Mouse (Mus musculus): ENCODE measurements at regions not wholly inside any gene's neighbourhood (a gene's known extent, or its start where the extent isn't known, plus 50 kb on each side); places are given as distances from the start of the nearest gene placed in this dataset.

DNA sequence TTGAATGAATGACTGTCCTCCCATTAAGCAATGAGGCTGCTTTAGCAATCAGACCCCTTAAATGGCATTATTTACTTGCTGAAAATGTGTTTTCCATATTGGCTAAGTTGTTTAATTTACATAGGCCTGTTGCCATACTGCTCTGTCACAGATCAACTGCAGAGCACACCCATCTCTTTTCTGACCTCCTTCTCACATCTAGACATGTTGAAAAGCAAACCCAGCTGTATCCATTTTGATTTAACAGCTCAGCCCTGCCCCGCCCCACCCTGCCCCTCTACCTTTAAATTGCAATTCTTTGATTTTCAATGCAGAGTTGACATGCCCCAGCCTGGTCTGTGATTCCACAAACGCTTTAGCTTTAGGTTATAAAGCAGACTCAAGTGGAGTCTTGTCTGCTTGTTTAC is 307.5 kb downstream of the Btg1 start:
- Histone ChIP-seq H3K4me3 (no peak overlapping the region), H3K27ac (ENCODE audit: poor library complexity, severe bottlenecking) (no peak overlapping the region), H3K9me3 (replicated peaks) (peaks cover 4% of the 10 kb centered on the region; the same call in 1 of the 2 replicates), H3K27me3 (replicated peaks) (no peaks in the 10 kb centered on the region), H3K9ac (no peak overlapping the region), H3K4me1 (replicated peaks) (no peaks in the 10 kb centered on the region), H3K36me3 (no peaks in the 10 kb centered on the region), H3K4me2 (no peak overlapping the region)
- WGBS: 77% methylated on average over 2 of the region's 2 CpGs
- ATAC-seq (ENCODE audit: insufficient number of reproducible peaks, low FRiP score): no peak

DNA sequence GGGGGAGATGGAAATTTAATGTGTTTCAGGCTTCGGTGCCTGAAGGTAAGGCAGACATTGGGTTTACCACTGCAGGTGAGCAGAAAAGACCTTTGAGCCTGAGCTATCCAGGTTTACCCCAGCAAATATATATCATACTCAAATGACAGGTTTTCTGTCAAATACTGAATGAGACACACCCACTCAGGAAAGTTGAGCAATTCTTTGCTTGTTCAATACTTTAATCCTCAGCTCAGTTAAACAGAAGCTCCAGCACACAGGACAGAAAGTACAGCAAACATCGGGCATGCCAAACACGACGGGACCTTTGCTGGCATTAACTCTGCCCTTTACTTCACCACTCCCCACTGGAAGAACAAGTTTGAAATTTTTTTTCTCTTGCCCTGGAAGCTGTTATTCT is 307.9 kb downstream of the Btg1 start:
- Histone ChIP-seq H3K4me1 (replicated peaks) (no peaks in the 10 kb centered on the region), H3K4me3 (no peak overlapping the region), H3K9ac (no peak overlapping the region), H3K4me2 (no peak overlapping the region), H3K27me3 (replicated peaks) (no peaks in the 10 kb centered on the region), H3K9me3 (replicated peaks) (no peaks in the 10 kb centered on the region), H3K27ac (ENCODE audit: poor library complexity, severe bottlenecking) (no peak overlapping the region), H3K36me3 (no peaks in the 10 kb centered on the region)
- WGBS: 88% methylated on average over 4 of the region's 4 CpGs
- no peak for ATAC-seq (ENCODE audit: insufficient number of reproducible peaks, low FRiP score)

DNA sequence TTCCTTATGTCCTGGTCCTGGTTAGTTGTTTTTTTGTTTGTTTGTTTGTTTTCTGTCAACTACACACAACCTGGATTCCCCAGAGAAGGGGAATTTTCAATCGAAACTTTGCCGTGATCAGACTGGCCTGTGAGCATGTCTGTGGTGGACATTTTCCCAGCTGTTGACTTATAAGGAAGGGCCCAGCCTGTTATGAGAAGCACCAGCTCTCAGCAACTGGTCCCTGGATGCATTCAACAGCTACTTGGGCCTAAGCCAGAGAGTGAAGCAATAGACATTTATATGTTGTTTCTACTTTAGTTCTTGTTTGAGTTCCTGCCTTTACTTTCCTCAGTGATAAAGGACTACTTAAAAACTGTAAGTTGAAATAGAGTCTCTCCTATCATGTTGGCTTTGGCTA is 309.0 kb downstream of the Btg1 start:
- no peak for ATAC-seq (ENCODE audit: insufficient number of reproducible peaks, low FRiP score)
- WGBS: 79% methylated on average over 2 of the region's 2 CpGs
- no peak overlapping the region for H3K4me3 ChIP-seq
- H3K9me3 ChIP-seq (replicated peaks): no peaks in the 10 kb centered on the region
- no peaks in the 10 kb centered on the region for H3K4me1 ChIP-seq (replicated peaks)
- no peak overlapping the region for H3K27ac ChIP-seq (ENCODE audit: poor library complexity, severe bottlenecking)
- no peaks in the 10 kb centered on the region for H3K36me3 ChIP-seq
- H3K4me2 ChIP-seq: no peak overlapping the region
- no peaks in the 10 kb centered on the region for H3K27me3 ChIP-seq (replicated peaks)
- no peak overlapping the region for H3K9ac ChIP-seq

DNA sequence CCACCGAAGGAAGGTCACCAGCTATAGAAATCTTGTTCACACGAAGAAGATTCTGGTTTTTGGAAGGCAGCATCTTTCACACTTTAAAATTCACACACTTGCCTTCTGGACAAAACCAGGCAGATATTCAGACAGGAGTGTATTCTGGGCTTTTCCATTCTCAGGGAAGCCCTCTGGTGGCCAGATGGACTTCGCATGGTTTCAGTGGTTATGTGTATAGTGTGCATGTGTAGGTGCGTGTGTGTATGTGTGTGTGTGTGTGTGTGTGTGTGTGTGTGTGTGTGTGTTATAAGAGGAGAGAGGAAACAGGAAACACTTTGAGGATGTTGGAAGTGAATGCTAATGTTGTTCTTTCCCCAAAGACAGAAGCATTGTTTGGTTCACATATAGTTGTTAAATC is 317.9 kb downstream of the Btg1 start:
- ATAC-seq (ENCODE audit: insufficient number of reproducible peaks, low FRiP score): no peak
- no peaks in the 10 kb centered on the region for H3K36me3 ChIP-seq

DNA sequence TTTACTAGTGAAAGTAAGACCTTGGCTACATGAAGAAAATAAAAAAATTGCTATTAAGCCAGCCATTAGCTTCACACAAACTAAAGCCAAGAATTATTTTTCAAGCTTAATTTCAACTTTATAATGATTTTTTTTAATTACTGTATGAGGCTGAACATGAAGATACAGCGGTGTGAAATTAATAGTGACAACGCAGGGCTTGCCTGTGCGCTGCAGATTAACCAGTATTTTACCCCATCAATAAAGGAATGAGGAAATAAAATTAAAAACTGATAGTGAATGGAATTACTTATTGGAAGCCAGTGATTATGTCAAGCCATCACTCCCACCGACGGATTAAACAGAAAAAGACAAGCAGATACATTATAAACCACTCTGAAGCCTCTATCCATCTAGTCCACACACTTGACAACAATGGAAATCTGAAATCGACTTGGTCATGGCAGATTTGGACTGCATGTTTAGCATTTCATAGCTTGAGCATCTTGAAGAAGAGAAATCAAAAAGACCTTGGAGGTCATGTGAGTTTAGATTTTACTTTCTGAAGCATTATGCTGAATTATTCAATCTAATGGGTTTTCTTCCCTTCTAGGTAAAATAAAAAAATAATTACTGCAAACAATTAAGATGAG is 324.2 kb downstream of the Btg1 start:
- no peak overlapping the region for H3K4me2 ChIP-seq
- H3K4me3 ChIP-seq: no peak overlapping the region
- H3K27me3 ChIP-seq (replicated peaks): no peaks in the 10 kb centered on the region
- H3K9me3 ChIP-seq (replicated peaks): no peaks in the 10 kb centered on the region
- ATAC-seq (ENCODE audit: insufficient number of reproducible peaks, low FRiP score): no peak
- H3K27ac ChIP-seq (ENCODE audit: poor library complexity, severe bottlenecking): no peak overlapping the region
- H3K9ac ChIP-seq: no peak overlapping the region
- H3K36me3 ChIP-seq: no peaks in the 10 kb centered on the region
- WGBS: 84% methylated on average over 6 of the region's 6 CpGs
- H3K4me1 ChIP-seq (replicated peaks): no peaks in the 10 kb centered on the region

More for the DNA sequence above, 317.9 kb downstream of the Btg1 start:
- H3K4me3 ChIP-seq: no peak overlapping the region
- H3K9me3 ChIP-seq (replicated peaks): no peaks in the 10 kb centered on the region
- no peak overlapping the region for H3K27ac ChIP-seq (ENCODE audit: poor library complexity, severe bottlenecking)
- no peaks in the 10 kb centered on the region for H3K27me3 ChIP-seq (replicated peaks)
- 58% methylated on average over 4 of the region's 4 CpGs for WGBS
- H3K4me1 ChIP-seq (replicated peaks): no peaks in the 10 kb centered on the region
- no peak overlapping the region for H3K9ac ChIP-seq
- no peak overlapping the region for H3K4me2 ChIP-seq

DNA sequence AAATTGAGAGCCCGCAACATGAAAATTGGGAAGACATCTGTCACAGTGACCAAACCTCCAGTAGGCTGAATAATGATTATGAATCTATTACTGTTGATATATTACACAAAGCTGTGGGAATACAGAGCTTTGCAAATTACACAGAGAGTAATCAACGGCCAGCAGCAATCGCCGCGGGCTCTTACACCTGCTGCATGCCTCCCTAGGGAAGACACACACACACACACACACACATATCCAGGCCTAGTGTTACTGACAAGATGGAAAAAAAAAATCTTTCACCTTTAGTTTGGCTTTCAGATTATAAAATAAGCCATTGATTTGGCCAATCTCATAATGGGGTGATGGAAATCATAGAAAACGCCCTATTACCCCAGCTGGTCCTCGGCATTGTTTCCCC is 327.4 kb downstream of the Btg1 start:
- no peaks in the 10 kb centered on the region for H3K27me3 ChIP-seq (replicated peaks)
- no peaks in the 10 kb centered on the region for H3K36me3 ChIP-seq
- no peak overlapping the region for H3K4me3 ChIP-seq
- H3K9ac ChIP-seq: no peak overlapping the region
- H3K4me2 ChIP-seq: no peak overlapping the region
- 87% methylated on average over 7 of the region's 7 CpGs for WGBS
- H3K27ac ChIP-seq (ENCODE audit: poor library complexity, severe bottlenecking): no peak overlapping the region
- no peak for ATAC-seq (ENCODE audit: insufficient number of reproducible peaks, low FRiP score)
- H3K4me1 ChIP-seq (replicated peaks): no peaks in the 10 kb centered on the region
- no peaks in the 10 kb centered on the region for H3K9me3 ChIP-seq (replicated peaks)

DNA sequence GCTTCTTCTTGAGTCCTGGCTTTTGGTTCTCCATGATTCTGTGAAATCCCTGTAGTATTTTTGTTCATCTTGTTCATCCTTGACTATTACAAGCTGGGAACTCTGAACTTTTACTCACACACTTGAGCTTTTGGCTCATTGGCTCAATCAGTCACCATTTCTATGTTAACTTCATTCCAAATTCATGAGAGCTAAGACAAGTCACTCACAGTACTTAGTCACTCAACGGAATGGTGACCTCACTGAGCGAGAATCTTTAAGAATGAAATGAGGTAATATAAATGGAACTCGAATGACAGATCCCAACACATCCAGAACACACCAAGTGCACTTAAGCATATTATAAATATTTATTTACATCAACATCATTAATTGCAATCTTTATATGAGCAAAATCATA is 331.2 kb downstream of the Btg1 start:
- no peak overlapping the region for H3K27ac ChIP-seq (ENCODE audit: poor library complexity, severe bottlenecking)
- H3K9me3 ChIP-seq (replicated peaks): no peaks in the 10 kb centered on the region
- no peak overlapping the region for H3K9ac ChIP-seq
- no peaks in the 10 kb centered on the region for H3K36me3 ChIP-seq
- no peak for ATAC-seq (ENCODE audit: insufficient number of reproducible peaks, low FRiP score)
- H3K4me1 ChIP-seq (replicated peaks): no peaks in the 10 kb centered on the region
- no peak overlapping the region for H3K4me2 ChIP-seq
- 70% methylated on average over 3 of the region's 3 CpGs for WGBS
- H3K4me3 ChIP-seq: no peak overlapping the region
- no peaks in the 10 kb centered on the region for H3K27me3 ChIP-seq (replicated peaks)

DNA sequence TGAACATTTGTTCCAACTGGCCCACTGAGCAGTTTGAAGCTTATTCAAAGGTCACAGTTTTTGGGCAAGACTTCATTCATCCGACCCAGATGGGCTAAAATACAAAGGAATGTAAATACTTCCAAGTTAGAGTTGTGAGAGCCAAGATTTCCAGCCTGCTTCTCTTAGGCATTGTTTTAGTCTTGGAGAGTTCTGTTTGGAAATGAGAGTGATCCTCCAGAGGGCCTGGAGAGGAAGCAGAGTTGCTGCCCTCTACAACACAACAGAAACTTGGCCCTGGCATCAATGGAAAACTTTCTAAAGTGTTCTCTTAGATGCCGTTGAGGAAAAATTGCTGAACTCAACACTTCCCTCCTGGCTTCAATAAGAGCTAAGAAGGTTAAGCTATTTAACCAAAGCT is 332.1 kb downstream of the Btg1 start:
- WGBS: 53% methylated on average over 2 of the region's 2 CpGs
- no peak overlapping the region for H3K9ac ChIP-seq
- H3K36me3 ChIP-seq: no peaks in the 10 kb centered on the region
- no peaks in the 10 kb centered on the region for H3K27me3 ChIP-seq (replicated peaks)
- H3K27ac ChIP-seq (ENCODE audit: poor library complexity, severe bottlenecking): no peak overlapping the region
- H3K4me1 ChIP-seq (replicated peaks): no peaks in the 10 kb centered on the region
- no peak overlapping the region for H3K4me3 ChIP-seq
- no peak for ATAC-seq (ENCODE audit: insufficient number of reproducible peaks, low FRiP score)
- H3K4me2 ChIP-seq: no peak overlapping the region
- no peaks in the 10 kb centered on the region for H3K9me3 ChIP-seq (replicated peaks)

DNA sequence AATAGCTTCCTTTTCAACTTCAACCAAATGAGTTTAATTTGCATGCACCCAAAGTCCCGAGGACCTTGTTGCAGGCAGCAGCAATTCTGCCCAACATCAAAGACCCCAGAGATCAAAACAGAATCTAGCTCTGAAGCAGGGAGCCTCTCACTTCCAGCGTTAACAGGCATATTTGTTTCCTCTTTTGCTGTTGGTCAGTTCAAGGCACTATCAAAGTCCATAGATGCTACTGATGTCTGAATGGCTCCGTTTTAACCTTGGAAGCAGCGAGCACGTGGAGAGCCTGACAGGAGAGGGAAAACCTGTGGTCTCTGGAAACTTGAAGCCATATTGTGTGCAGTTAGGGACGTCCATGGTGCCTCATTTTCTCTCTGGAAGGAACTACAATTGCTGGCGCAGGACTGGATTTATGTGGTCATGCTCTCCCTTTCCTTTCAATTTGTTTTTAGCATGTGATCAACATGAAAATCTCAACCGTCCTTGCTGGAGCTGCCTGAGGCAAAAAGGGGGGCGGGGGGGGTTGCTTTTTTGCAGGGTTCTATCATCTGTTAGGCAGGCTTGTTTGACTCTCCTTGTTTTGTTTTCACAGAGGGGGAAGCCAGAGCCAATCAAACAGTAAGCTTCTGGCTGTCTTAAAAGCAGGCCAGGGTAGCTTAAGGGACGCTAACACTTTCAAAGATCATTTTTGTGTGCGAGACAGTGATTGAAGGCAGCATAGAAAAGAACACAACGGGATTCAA is 338.4 kb downstream of the Btg1 start:
- Histone ChIP-seq H3K27ac (ENCODE audit: poor library complexity, severe bottlenecking) (no peak overlapping the region), H3K4me2 (0 out of 2 replicates have a peak overlapping the region, but pooled peaks have one; percentile 7), H3K27me3 (replicated peaks) (no peaks in the 10 kb centered on the region), H3K9ac (no peak overlapping the region), H3K36me3 (no peaks in the 10 kb centered on the region), H3K4me3 (no peak overlapping the region), H3K9me3 (replicated peaks) (no peaks in the 10 kb centered on the region), H3K4me1 (replicated peaks) (peaks cover 8% of the 10 kb centered on the region; the same call in 1 of the 2 replicates)
- 49% methylated on average over 12 of the region's 12 CpGs for WGBS
- ATAC-seq (ENCODE audit: insufficient number of reproducible peaks, low FRiP score): no peak

DNA sequence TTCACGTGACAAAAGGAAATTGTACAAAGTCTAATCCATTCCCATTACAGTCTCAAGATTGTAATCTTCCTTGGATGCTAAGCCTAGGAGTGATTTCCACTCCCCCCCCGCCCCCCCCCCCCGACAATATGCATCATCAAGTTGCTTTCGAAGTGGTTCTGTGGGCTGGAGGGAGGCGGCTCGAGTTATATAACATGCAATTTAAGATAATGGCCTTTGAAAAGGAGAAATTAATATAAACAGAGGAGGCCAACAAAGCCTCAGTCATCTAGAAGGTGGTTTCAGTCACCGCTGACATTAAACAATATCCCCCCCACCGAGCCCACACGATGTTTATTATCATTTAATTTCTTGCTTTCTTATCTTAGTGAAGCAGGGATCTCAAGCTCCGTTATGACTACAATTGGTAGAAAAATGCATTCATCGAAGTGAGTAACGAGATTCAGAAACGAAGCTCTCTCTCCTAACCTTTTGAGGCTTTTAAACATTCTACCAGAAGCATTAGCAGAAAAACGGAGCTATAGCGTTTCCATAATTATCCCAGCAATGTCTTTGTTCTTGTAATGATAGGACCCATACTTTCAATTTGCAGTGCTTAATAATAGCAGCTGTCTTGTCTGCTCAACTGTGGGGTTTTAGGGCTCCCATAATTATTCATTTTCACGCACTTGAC is 339.1 kb downstream of the Btg1 start:
- Histone ChIP-seq H3K27me3 (replicated peaks) (no peaks in the 10 kb centered on the region), H3K9ac (no peak overlapping the region), H3K4me3 (no peak overlapping the region), H3K36me3 (no peaks in the 10 kb centered on the region), H3K4me2 (no peak overlapping the region; the same call in 1 of the 2 replicates), H3K9me3 (replicated peaks) (no peaks in the 10 kb centered on the region), H3K4me1 (replicated peaks) (peaks cover 8% of the 10 kb centered on the region; the same call in 1 of the 2 replicates), H3K27ac (ENCODE audit: poor library complexity, severe bottlenecking) (no peak overlapping the region)
- WGBS: 63% methylated on average over 16 of the region's 16 CpGs
- ATAC-seq (ENCODE audit: insufficient number of reproducible peaks, low FRiP score): no peak

DNA sequence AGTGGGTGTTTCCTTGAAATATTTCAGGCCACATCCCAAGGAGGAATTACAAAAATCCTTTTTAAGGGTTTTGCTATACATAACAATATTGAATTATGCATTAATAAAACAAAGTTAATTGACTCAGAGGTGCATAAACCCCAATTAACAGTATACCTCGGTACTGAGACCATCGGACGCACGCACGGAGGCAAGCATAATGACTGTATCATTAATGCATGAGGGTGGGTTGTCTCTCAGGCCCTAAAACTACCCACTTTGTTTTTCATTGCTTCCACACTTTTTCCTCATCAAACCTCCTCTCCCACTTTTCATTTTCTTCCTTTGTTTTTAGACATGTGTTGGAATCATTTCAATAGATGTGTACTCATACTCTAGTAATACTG is 339.6 kb downstream of the Btg1 start:
- WGBS: 94% methylated on average over 5 of the region's 5 CpGs
- no peak for ATAC-seq (ENCODE audit: insufficient number of reproducible peaks, low FRiP score)

More for the DNA sequence above, 339.6 kb downstream of the Btg1 start:
- Histone ChIP-seq H3K4me2 (no peak overlapping the region), H3K4me3 (no peak overlapping the region), H3K9me3 (replicated peaks) (no peaks in the 10 kb centered on the region), H3K9ac (no peak overlapping the region), H3K4me1 (replicated peaks) (peaks cover 8% of the 10 kb centered on the region; the same call in 1 of the 2 replicates), H3K27me3 (replicated peaks) (no peaks in the 10 kb centered on the region), H3K36me3 (no peaks in the 10 kb centered on the region), H3K27ac (ENCODE audit: poor library complexity, severe bottlenecking) (no peak overlapping the region)

Measured in heart, embryonic 12.5 days (tissue).